Mouse (Mus musculus) ES-Bruce4 (cell line): Measurements from ENCODE around the gene Rabac1. TPM values are rescaled to one million over a fixed set of nuclear protein-coding genes. Genes with fewer than 3 reads are reported as not detected.

Experiments used
- H3K27ac ChIP-seq: 2 replicates; pipeline ENCODE4 v1.5.1; 2012; ENCODE audit warnings: low read length, inconsistent platforms; ENCODE audit not compliant: insufficient read depth
- H3K27me3 ChIP-seq: 2 replicates; pipeline ENCODE4 v1.6.1; 2012; ENCODE audit warnings: mild to moderate bottlenecking, low read length, inconsistent platforms; ENCODE audit not compliant: control insufficient read depth, poor library complexity, insufficient read depth, severe bottlenecking
- H3K36me3 ChIP-seq: 2 replicates; pipeline ENCODE4 v1.6.1; 2012; ENCODE audit warnings: inconsistent platforms, mild to moderate bottlenecking, low read length, moderate library complexity; ENCODE audit not compliant: control insufficient read depth, poor library complexity, insufficient read depth, severe bottlenecking
- H3K4me1 ChIP-seq: one replicate; pipeline ENCODE4 v1.8.1; 2011; ENCODE audit warnings: low read length; ENCODE audit not compliant: control insufficient read depth, insufficient read depth
- H3K4me3 ChIP-seq: 2 replicates; pipeline ENCODE4 v1.5.1; 2011; ENCODE audit warnings: low read depth, mild to moderate bottlenecking, low read length
- H3K9ac ChIP-seq: 2 replicates; pipeline ENCODE4 v1.6.1; 2012; ENCODE audit warnings: low read depth, mild to moderate bottlenecking, inconsistent platforms; ENCODE audit not compliant: poor library complexity, severe bottlenecking
- H3K9me3 ChIP-seq: replicated peaks from 2 replicates; pipeline ENCODE4 v1.6.1; 2012; ENCODE audit warnings: mild to moderate bottlenecking, low read length, inconsistent platforms; ENCODE audit not compliant: control insufficient read depth, poor library complexity, insufficient read depth, severe bottlenecking
- CTCF ChIP-seq: IDR thresholded peaks from one replicate; pipeline ENCODE4 v1.8.1; 2011; ENCODE audit warnings: low read depth, low read length
- EP300 ChIP-seq: IDR thresholded peaks from 2 replicates; pipeline ENCODE4 v1.6.1; 2011; ENCODE audit warnings: low read depth, low read length; ENCODE audit not compliant: insufficient read depth
- POLR2A ChIP-seq: IDR thresholded peaks from one replicate; pipeline ENCODE4 v1.8.1; 2011; ENCODE audit warnings: low read length; ENCODE audit not compliant: insufficient read depth
- polyA plus RNA-seq: library from polyadenylated mRNA; stranded (reverse); fragments of >200 nt; gene quantifications from 2 replicates; pipeline ENCODE4 v1.2.4, GENCODE M21; 2011; ENCODE audit warnings: low read depth; ENCODE audit not compliant: missing spikeins, insufficient read depth, insufficient read length

Rabac1 gene
- polyA plus RNA-seq, 1 experiment, result 84.4 TPM

DNA sequence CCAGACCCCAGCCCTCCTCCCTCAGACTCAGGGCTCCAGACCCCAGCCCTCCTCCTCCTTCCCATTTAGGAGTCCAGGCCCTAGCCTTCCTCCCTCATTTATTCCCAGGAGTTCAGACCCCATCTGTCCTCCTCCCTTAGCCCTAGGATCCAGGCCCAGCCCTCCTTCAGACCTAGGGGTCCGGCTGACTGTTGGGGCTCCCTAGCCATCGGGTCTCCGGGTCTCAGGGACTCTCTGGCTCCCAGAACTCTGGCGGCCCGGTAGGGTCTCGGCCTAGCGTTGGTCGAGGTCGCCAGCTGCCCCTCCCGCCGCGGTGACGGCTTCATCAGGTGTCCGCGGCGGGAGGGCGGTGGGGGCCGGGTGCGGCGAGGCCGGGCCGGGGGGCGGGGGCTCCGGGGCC lies 18.6 kb downstream of the Rabac1 start:
- Histone ChIP-seq H3K9me3 (no peaks in the 10 kb centered on the region; the same call in 1 of the 2 replicates), H3K4me1 (no peaks in the 10 kb centered on the region), H3K4me3 (peak overlapping the region; percentile 64), H3K27me3 (peaks cover 7% of the 10 kb centered on the region; the same call in 1 of the 2 replicates), H3K36me3 (no peaks in the 10 kb centered on the region), H3K9ac (peak overlapping the region; percentile 75), H3K27ac (no peak overlapping the region)
- no peak for TF ChIP-seq CTCF
- no peak for TF ChIP-seq POLR2A
- TF ChIP-seq EP300, result no peak

GRCm38 (mm10) chr7:24949958-24950623 lies 22.5 kb downstream of the Rabac1 start:
- peaks cover 4% of the 10 kb centered on the region; the same call in 1 of the 2 replicates for H3K27me3 ChIP-seq
- H3K4me3 ChIP-seq, result no peak overlapping the region
- H3K36me3 ChIP-seq, result no peaks in the 10 kb centered on the region
- H3K4me1 ChIP-seq, result peaks cover 9% of the 10 kb centered on the region
- H3K9me3 ChIP-seq, result no peaks in the 10 kb centered on the region
- TF ChIP-seq EP300 (0 out of 2 replicates have a peak, but pooled peaks have one; percentile 61), POLR2A (no peak), CTCF (peak; percentile 98)
- no peak overlapping the region for H3K27ac ChIP-seq
- no peak overlapping the region for H3K9ac ChIP-seq

DNA sequence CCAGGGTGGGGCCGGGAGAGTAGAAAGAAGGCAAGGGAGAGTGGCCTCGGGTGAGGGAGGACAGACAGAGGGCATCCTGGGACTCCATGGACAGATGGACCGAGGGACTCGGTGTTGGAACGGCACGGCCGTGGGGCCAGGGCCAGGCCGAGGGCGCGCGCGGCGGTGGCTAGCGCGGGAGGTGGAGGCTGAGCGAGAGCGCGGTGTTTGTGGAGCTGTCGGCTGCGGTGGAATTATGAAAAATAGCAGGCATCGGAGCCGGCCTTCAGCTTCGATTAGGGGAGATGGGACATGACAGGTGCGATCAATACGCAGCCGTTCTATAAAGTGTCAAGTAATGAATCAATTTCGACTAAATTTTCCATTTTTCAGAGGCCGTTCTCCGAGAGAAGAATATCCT lies 23.8 kb downstream of the Rabac1 start:
- peaks cover 11% of the 10 kb centered on the region for H3K4me1 ChIP-seq
- peaks cover 8% of the 10 kb centered on the region for H3K27me3 ChIP-seq
- no peak overlapping the region for H3K27ac ChIP-seq
- H3K9ac ChIP-seq, result no peak overlapping the region
- no peaks in the 10 kb centered on the region for H3K9me3 ChIP-seq
- H3K4me3 ChIP-seq, result no peak overlapping the region
- TF ChIP-seq EP300 (no peak), CTCF (no peak), POLR2A (no peak)
- no peaks in the 10 kb centered on the region for H3K36me3 ChIP-seq

- Histone ChIP-seq H3K27me3 (peaks cover 14% of the 10 kb centered on the region), H3K36me3 (no peaks in the 10 kb centered on the region), H3K9me3 (no peaks in the 10 kb centered on the region), H3K4me1 (peaks cover 11% of the 10 kb centered on the region), H3K4me3 (no peak overlapping the region), H3K9ac (no peak overlapping the region), H3K27ac (no peak overlapping the region)
- TF ChIP-seq POLR2A, result no peak
- TF ChIP-seq EP300, result peak; percentile 71
- TF ChIP-seq CTCF, result no peak
Measured at GRCm38 (mm10) chr7:24947316-24948048, 25.1 kb downstream of the Rabac1 start.

GRCm38 (mm10) chr7:24944257-24944950 lies 28.1 kb downstream of the Rabac1 start, which contains the start of gene Gm4881:
Gene Gm4881 (minus strand): TSS chr7:24944494.
- TF ChIP-seq CTCF, result no peak
- TF ChIP-seq EP300, result no peak
- no peak for TF ChIP-seq POLR2A
- H3K27me3 ChIP-seq, result peaks cover 14% of the 10 kb centered on the region
- H3K4me1 ChIP-seq, result peaks cover 11% of the 10 kb centered on the region
- no peaks in the 10 kb centered on the region for H3K9me3 ChIP-seq
- H3K27ac ChIP-seq, result no peak within 1 kb of the TSS
- peak within 1 kb of the TSS; percentile 68 for H3K4me3 ChIP-seq
- peak within 1 kb of the TSS; percentile 33; the same call in 1 of the 2 replicates for H3K9ac ChIP-seq
- H3K36me3 ChIP-seq, result no peaks in the 10 kb centered on the region
